Mouse (Mus musculus) heart, embryonic 12.5 days (tissue): ENCODE measurements around the gene Polr2c. TPM values are rescaled to one million over a fixed set of nuclear protein-coding genes. Genes with fewer than 3 reads are reported as not detected.
A peak's percentile ranks its signal among the peaks of the same experiment; 100 is the strongest.

ENCODE experiments used
- ATAC-seq: fragments of 200-750 bp; cut with Nextera tagmentation; 2 replicates; pipeline ENCODE4 v1.8.0; 2017; ENCODE audit warnings: moderate TSS enrichment, moderate library complexity; ENCODE audit not compliant: insufficient number of reproducible peaks, low FRiP score
- H3K27ac ChIP-seq: fragments of 300-500 bp; sonication (generic); 2 replicates; pipeline ENCODE4 v1.5.1; 2016; ENCODE audit warnings: mild to moderate bottlenecking, moderate library complexity; ENCODE audit not compliant: poor library complexity, severe bottlenecking
- H3K27me3 ChIP-seq: fragments of 300-500 bp; sonication (generic); replicated peaks from 2 replicates; pipeline ENCODE4 v1.6.1; 2016; ENCODE audit warnings: mild to moderate bottlenecking, moderate library complexity
- H3K36me3 ChIP-seq: fragments of 300-500 bp; sonication (generic); 2 replicates; pipeline ENCODE4 v1.6.1; 2016; ENCODE audit warnings: mild to moderate bottlenecking, moderate library complexity
- H3K4me1 ChIP-seq: fragments of 300-500 bp; sonication (generic); replicated peaks from 2 replicates; pipeline ENCODE4 v1.6.1; 2016; ENCODE audit warnings: mild to moderate bottlenecking
- H3K4me2 ChIP-seq: fragments of 300-500 bp; sonication (generic); 2 replicates; pipeline ENCODE4 v1.6.1; 2016; ENCODE audit warnings: mild to moderate bottlenecking, moderate library complexity
- H3K4me3 ChIP-seq: fragments of 300-500 bp; sonication (generic); 2 replicates; pipeline ENCODE4 v1.5.1; 2016; ENCODE audit warnings: mild to moderate bottlenecking
- H3K9ac ChIP-seq: fragments of 300-500 bp; sonication (generic); 2 replicates; pipeline ENCODE4 v1.6.1; 2016; ENCODE audit warnings: mild to moderate bottlenecking, moderate library complexity
- H3K9me3 ChIP-seq: fragments of 300-500 bp; sonication (generic); replicated peaks from 2 replicates; pipeline ENCODE4 v1.6.1; 2016; ENCODE audit warnings: mild to moderate bottlenecking, moderate library complexity
- WGBS: fragments of 180-500 bp; shearing (Covaris S2); methylation state at CpG from one replicate; pipeline ENCODE4 v1.1.7; 2016; 5-methylcytosine and 5-hydroxymethylcytosine counted together
- polyA plus RNA-seq: library from polyadenylated mRNA; unstranded; fragments of >200 nt; fragmentation: Nextera tagmentation; extraction: Ambion mirVana; gene quantifications from 2 replicates; pipeline ENCODE4 v1.2.1, GENCODE M21; 2016

The Polr2c gene
- polyA plus RNA-seq, 1 experiment from 2014 or later, result 122 TPM

- Histone ChIP-seq H3K36me3 (peaks cover 36% of the 10 kb centered on the region), H3K4me3 (no peak overlapping the region), H3K4me1 (peaks cover 56% of the 10 kb centered on the region), H3K27me3 (0 out of 2 replicates have a peak, but pooled peaks cover 8% of the 10 kb centered on the region), H3K27ac (peak overlapping the region; percentile 69; the same call in 1 of the 2 replicates), H3K4me2 (peak overlapping the region; percentile 53), H3K9ac (no peak overlapping the region), H3K9me3 (no peaks in the 10 kb centered on the region)
- WGBS, result 67% methylated on average over 6 of the region's 6 CpGs
- ATAC-seq, result no peak
Measured at GRCm38 (mm10) chr8:94914256-94914655, 57.0 kb downstream of the Polr2c start.

GRCm38 (mm10) chr8:94914701-94915101 is 57.5 kb downstream of the Polr2c start:
- no peak overlapping the region for H3K4me3 ChIP-seq
- peak overlapping the region; percentile 53 for H3K4me2 ChIP-seq
- peak overlapping the region; percentile 69 for H3K27ac ChIP-seq
- H3K9ac ChIP-seq, result peak overlapping the region; percentile 46; the same call in 1 of the 2 replicates
- H3K27me3 ChIP-seq, result 0 out of 2 replicates have a peak, but pooled peaks cover 8% of the 10 kb centered on the region
- peaks cover 32% of the 10 kb centered on the region for H3K36me3 ChIP-seq
- H3K9me3 ChIP-seq, result no peaks in the 10 kb centered on the region
- H3K4me1 ChIP-seq, result peaks cover 56% of the 10 kb centered on the region
- WGBS, result 25% methylated on average over 3 of the region's 3 CpGs
- ATAC-seq, result peak; percentile 23; the same call in 1 of the 2 replicates

- H3K4me2 ChIP-seq, result peak overlapping the region; percentile 74
- no peak for ATAC-seq
- peak overlapping the region; percentile 38; the same call in 1 of the 2 replicates for H3K27ac ChIP-seq
- H3K36me3 ChIP-seq, result peaks cover 17% of the 10 kb centered on the region
- H3K9me3 ChIP-seq, result no peaks in the 10 kb centered on the region
- H3K4me1 ChIP-seq, result peaks cover 53% of the 10 kb centered on the region
- peak overlapping the region; percentile 82 for H3K4me3 ChIP-seq
- peak overlapping the region; percentile 80 for H3K9ac ChIP-seq
- H3K27me3 ChIP-seq, result 0 out of 2 replicates have a peak, but pooled peaks cover 8% of the 10 kb centered on the region
- WGBS, result 43% methylated on average over 9 of the region's 9 CpGs
Measured at GRCm38 (mm10) chr8:94916311-94916959, 59.2 kb downstream of the Polr2c start.

DNA sequence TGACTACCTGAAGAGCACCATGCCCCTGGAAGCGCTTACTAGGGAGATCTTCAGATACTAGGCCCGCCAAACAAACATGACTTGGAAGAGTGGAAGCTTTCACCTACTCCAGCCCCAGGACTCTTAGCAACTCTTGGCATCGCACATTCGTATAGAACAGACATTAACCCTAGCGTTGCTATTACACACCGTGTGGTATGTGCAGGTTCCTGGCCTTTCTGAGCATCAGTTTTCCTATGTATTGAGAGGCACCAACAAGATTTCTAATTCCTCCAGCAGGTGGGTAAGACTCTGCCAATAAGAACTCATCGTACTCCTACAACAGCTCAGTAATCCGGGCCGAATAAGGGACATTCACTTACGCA is 59.7 kb downstream of the Polr2c start:
- WGBS, result 5% methylated on average over 10 of the region's 10 CpGs
- Histone ChIP-seq H3K36me3 (peaks cover 12% of the 10 kb centered on the region), H3K27ac (peak overlapping the region; percentile 38; the same call in 1 of the 2 replicates), H3K4me3 (peak overlapping the region; percentile 82), H3K27me3 (0 out of 2 replicates have a peak, but pooled peaks cover 8% of the 10 kb centered on the region), H3K4me2 (peak overlapping the region; percentile 74), H3K9me3 (no peaks in the 10 kb centered on the region), H3K4me1 (peaks cover 53% of the 10 kb centered on the region), H3K9ac (peak overlapping the region; percentile 80)
- no peak; the same call in 1 of the 2 replicates for ATAC-seq

DNA sequence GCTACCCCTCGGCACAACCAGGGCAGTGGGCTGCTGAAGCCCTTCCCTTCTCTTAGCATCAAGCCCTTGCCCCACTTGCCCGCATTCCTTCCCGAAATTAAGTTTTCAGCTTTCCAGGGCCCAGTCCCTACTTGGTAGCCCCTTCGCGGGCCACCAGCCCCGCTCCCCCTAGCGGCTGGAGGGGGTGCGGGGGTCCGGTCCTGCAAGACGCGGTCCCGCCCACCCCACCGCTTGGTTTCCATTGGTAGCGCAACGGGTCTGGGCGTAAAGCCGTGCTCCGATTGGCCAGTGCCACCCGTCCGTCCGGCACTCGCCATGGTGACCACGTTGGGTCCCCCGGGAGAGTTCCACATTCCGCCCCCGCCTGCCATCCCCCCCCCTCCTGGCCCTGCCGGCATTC is 60.1 kb downstream of the Polr2c start:
- H3K9ac ChIP-seq, result peak overlapping the region; percentile 87
- H3K27ac ChIP-seq, result peak overlapping the region; percentile 74
- H3K4me2 ChIP-seq, result peak overlapping the region; percentile 74
- H3K36me3 ChIP-seq, result peaks cover 8% of the 10 kb centered on the region
- peaks cover 57% of the 10 kb centered on the region for H3K4me1 ChIP-seq
- H3K9me3 ChIP-seq, result no peaks in the 10 kb centered on the region
- H3K27me3 ChIP-seq, result 0 out of 2 replicates have a peak, but pooled peaks cover 8% of the 10 kb centered on the region
- peak overlapping the region; percentile 82 for H3K4me3 ChIP-seq
- 0% methylated on average over 27 of the region's 27 CpGs for WGBS
- peak; percentile 96 for ATAC-seq

DNA sequence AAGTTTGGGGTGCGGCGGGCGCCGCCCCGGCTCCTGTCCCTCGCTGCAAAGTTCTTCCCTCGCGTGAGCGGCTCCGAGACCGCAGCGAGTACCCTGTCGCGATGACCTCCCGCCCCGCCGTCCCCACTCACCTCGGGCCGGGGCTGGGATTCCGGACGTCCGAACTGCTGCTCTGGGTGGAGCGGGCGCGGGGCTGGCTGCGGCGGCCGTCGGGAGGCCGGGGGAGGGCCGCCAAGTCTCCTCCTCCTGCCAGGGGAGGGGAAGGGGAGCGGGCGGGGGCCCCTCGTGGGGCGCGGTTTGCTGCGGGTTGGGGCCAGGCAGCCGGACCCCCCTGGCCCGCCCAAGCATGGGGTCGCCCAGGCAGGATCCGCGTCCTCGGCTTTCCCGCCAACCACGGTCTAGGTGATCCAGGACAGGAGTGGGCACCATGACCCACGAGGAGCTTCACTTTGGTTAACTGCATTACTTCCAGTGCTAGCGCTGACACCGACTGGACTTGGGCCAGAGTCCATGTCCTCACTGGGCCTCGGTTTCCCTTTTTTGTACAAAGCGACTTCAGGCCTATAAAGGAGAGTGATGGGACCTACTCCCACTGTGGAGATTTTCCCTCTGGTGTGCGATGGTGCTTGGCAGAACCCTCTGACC is 60.7 kb downstream of the Polr2c start, which contains the start of gene Ccdc102a:
Gene Ccdc102a, minus strand, starts transcription at position 248 of the 645 bp plus-strand sequence.
- Histone ChIP-seq H3K9me3 (no peaks in the 10 kb centered on the region), H3K4me3 (peak within 1 kb of the TSS; percentile 82), H3K4me1 (peaks cover 60% of the 10 kb centered on the region), H3K9ac (peak within 1 kb of the TSS; percentile 87), H3K36me3 (peaks cover 3% of the 10 kb centered on the region), H3K27ac (peak within 1 kb of the TSS; percentile 74), H3K27me3 (0 out of 2 replicates have a peak, but pooled peaks cover 2% of the 10 kb centered on the region), H3K4me2 (peak within 1 kb of the TSS; percentile 74)
- peak; percentile 65 for ATAC-seq
- WGBS, result 3% methylated on average over 48 of the region's 51 CpGs

DNA sequence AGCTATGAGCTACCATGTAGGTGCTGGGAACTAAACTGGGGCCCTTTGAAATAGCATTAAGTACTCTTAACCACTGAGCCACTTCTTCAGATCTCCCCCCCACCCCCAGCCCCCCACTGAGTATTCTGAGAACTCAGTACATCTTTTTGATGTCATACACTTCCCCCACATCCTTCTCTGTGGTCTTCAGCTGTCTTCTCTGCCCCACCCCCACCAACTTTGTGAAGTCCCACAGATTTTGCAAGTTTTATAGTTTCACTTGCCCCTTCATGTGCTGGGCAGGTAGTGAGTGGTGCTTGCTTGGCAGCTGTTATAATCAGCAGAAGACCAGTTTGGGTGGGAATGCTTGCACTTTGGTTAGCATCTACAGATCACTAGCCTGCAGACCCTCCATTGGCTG is 62.0 kb downstream of the Polr2c start:
- Histone ChIP-seq H3K9me3 (no peaks in the 10 kb centered on the region), H3K27ac (no peak overlapping the region), H3K36me3 (no peaks in the 10 kb centered on the region), H3K9ac (no peak overlapping the region), H3K4me3 (no peak overlapping the region), H3K4me2 (no peak overlapping the region), H3K27me3 (no peaks in the 10 kb centered on the region), H3K4me1 (peaks cover 52% of the 10 kb centered on the region)
- no peak for ATAC-seq

DNA sequence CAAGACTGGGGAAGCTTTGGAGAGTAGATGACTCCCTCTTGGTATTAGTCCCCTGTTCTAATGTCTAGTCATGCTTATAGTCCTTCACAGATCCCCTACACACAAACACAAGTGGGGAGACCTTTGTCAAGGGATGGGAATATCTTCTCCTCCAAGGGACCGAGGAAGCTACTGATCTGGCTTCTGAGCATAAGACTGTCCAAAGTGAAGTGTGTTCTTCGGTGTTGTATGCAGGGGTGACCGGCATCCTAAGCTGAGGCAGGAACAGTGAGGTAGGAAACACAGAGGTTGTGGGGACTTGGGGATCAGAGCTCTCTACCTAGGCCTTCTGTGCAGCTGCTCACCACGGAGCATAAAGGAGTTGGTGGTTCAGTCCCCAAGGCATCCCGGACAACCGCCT is 64.9 kb downstream of the Polr2c start:
- Histone ChIP-seq H3K9ac (no peak overlapping the region), H3K4me1 (peaks cover 24% of the 10 kb centered on the region), H3K27me3 (no peaks in the 10 kb centered on the region), H3K36me3 (no peaks in the 10 kb centered on the region), H3K27ac (no peak overlapping the region), H3K4me2 (no peak overlapping the region), H3K9me3 (no peaks in the 10 kb centered on the region), H3K4me3 (no peak overlapping the region)
- WGBS, result 57% methylated on average over 6 of the region's 6 CpGs
- ATAC-seq, result no peak

DNA sequence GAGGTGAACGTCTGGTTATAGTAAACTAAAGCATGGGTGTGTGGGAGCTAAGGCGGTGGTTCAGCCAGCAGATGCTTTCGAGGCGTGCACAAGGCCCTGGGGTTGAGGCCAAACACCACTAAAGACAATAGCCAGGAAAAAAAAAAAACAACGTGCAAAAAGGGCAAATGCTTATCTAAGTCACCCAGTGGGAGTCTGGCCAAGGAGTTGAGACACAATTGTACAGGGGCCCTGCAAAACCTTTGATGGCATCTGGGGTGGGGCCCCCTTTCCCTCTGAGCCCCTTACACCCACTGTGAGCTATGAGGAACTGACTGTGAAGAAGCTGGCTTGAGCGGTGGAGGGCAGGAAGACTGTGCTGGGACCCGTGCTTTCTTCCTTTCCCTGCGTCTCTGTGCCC is 65.4 kb downstream of the Polr2c start:
- H3K27ac ChIP-seq, result no peak overlapping the region
- no peaks in the 10 kb centered on the region for H3K9me3 ChIP-seq
- 20% methylated on average over 8 of the region's 8 CpGs for whole genome bisulfite sequencing
- peaks cover 24% of the 10 kb centered on the region for H3K4me1 ChIP-seq
- H3K4me3 ChIP-seq, result no peak overlapping the region
- no peak overlapping the region for H3K4me2 ChIP-seq
- no peaks in the 10 kb centered on the region for H3K36me3 ChIP-seq
- no peak overlapping the region for H3K9ac ChIP-seq
- ATAC-seq, result no peak
- no peaks in the 10 kb centered on the region for H3K27me3 ChIP-seq
